Mouse (Mus musculus): ENCODE results near the gene Ints11. TPM values are rescaled to one million over a fixed set of nuclear protein-coding genes. Genes with fewer than 3 reads are reported as not detected.

Ints11 gene
- polyA plus RNA-seq, 1 experiment from 2014 or later: 67.1 TPM

- H3K27ac ChIP-seq (ENCODE audit: low read length): no peak overlapping the region
- peak overlapping the region; percentile 2; the same call in 1 of the 2 replicates for H3K4me3 ChIP-seq (ENCODE audit: low read length)
- peak overlapping the region; percentile 43 for H3K4me2 ChIP-seq (ENCODE audit: low read depth, low read length)
These were observed 25.9 kb downstream of the Ints11 start for GRCm38 (mm10) chr4:155895216-155895615.

DNA sequence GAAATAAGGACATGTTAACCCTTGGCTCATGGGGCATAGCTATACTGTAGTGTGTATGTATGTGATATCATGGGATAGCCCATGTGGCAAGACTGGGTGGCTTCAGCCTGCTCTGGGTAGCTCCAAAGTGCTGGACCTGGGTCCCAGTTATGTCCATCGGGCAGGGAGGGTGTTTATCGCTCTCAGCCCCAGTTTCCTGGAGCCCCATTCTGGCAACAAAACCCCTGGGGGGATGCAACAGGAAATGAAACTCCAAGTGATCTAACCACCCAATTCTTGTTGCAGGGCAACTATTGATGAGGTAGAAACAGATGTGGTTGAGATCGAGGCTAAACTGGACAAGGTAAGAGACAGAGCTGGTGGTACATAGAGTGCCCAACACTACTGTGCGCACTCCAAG is 26.5 kb downstream of the Ints11 start:
- no peak for ATAC-seq
- WGBS: 89% methylated on average over 4 of the region's 4 CpGs
- H3K4me1 ChIP-seq (ENCODE audit: control insufficient read depth, insufficient read depth, low read length): peaks cover 25% of the 10 kb centered on the region
- H3K27ac ChIP-seq (ENCODE audit: low read length): no peak overlapping the region
- no peak overlapping the region for H3K4me3 ChIP-seq (ENCODE audit: low read length)
- no peaks in the 10 kb centered on the region for H3K9me3 ChIP-seq (ENCODE audit: control insufficient read depth, low read length)
- H3K36me3 ChIP-seq (ENCODE audit: control insufficient read depth, insufficient read depth, low read length): peaks cover 16% of the 10 kb centered on the region; the same call in 1 of the 2 replicates
- H3K4me2 ChIP-seq (ENCODE audit: low read depth, low read length): no peak overlapping the region
- H3K9ac ChIP-seq (ENCODE audit: low read depth, low read length): no peak overlapping the region
- no peaks in the 10 kb centered on the region for H3K27me3 ChIP-seq (replicated peaks; ENCODE audit: control insufficient read depth, insufficient read depth, low read length)

More at GRCm38 (mm10) chr4:155895216-155895615, 25.9 kb downstream of the Ints11 start:
- no peak for ATAC-seq
- Histone ChIP-seq H3K4me1 (ENCODE audit: control insufficient read depth, insufficient read depth, low read length) (peaks cover 32% of the 10 kb centered on the region), H3K36me3 (ENCODE audit: control insufficient read depth, insufficient read depth, low read length) (peaks cover 16% of the 10 kb centered on the region; the same call in 1 of the 2 replicates), H3K27me3 (replicated peaks; ENCODE audit: control insufficient read depth, insufficient read depth, low read length) (no peaks in the 10 kb centered on the region), H3K9ac (ENCODE audit: low read depth, low read length) (no peak overlapping the region), H3K9me3 (ENCODE audit: control insufficient read depth, low read length) (no peaks in the 10 kb centered on the region)
- 38% methylated on average over 6 of the region's 6 CpGs for WGBS

GRCm38 (mm10) chr4:155896461-155896860 is 27.1 kb downstream of the Ints11 start:
- Histone ChIP-seq H3K36me3 (ENCODE audit: control insufficient read depth, insufficient read depth, low read length) (peaks cover 16% of the 10 kb centered on the region; the same call in 1 of the 2 replicates), H3K9me3 (ENCODE audit: control insufficient read depth, low read length) (no peaks in the 10 kb centered on the region), H3K27me3 (replicated peaks; ENCODE audit: control insufficient read depth, insufficient read depth, low read length) (no peaks in the 10 kb centered on the region), H3K9ac (ENCODE audit: low read depth, low read length) (no peak overlapping the region), H3K4me2 (ENCODE audit: low read depth, low read length) (no peak overlapping the region), H3K27ac (ENCODE audit: low read length) (no peak overlapping the region), H3K4me3 (ENCODE audit: low read length) (no peak overlapping the region), H3K4me1 (ENCODE audit: control insufficient read depth, insufficient read depth, low read length) (peaks cover 24% of the 10 kb centered on the region)
- ATAC-seq: no peak
- WGBS: 95% methylated on average over 12 of the region's 12 CpGs

- Histone ChIP-seq H3K27ac (ENCODE audit: low read length) (no peak overlapping the region), H3K9me3 (ENCODE audit: control insufficient read depth, low read length) (no peaks in the 10 kb centered on the region), H3K4me3 (ENCODE audit: low read length) (no peak overlapping the region), H3K36me3 (ENCODE audit: control insufficient read depth, insufficient read depth, low read length) (peaks cover 19% of the 10 kb centered on the region), H3K27me3 (replicated peaks; ENCODE audit: control insufficient read depth, insufficient read depth, low read length) (no peaks in the 10 kb centered on the region), H3K9ac (ENCODE audit: low read depth, low read length) (no peak overlapping the region), H3K4me2 (ENCODE audit: low read depth, low read length) (no peak overlapping the region), H3K4me1 (ENCODE audit: control insufficient read depth, insufficient read depth, low read length) (peaks cover 16% of the 10 kb centered on the region)
- no peak for ATAC-seq
- 95% methylated on average over 2 of the region's 2 CpGs for WGBS
These were observed 29.0 kb downstream of the Ints11 start for GRCm38 (mm10) chr4:155898318-155898717.

- peaks cover 6% of the 10 kb centered on the region for H3K4me1 ChIP-seq (ENCODE audit: control insufficient read depth, insufficient read depth, low read length)
- H3K9ac ChIP-seq (ENCODE audit: low read depth, low read length): no peak overlapping the region
- 89% methylated on average over 7 of the region's 7 CpGs for WGBS
- H3K9me3 ChIP-seq (ENCODE audit: control insufficient read depth, low read length): no peaks in the 10 kb centered on the region
- H3K4me2 ChIP-seq (ENCODE audit: low read depth, low read length): no peak overlapping the region
- H3K27ac ChIP-seq (ENCODE audit: low read length): no peak overlapping the region
- H3K27me3 ChIP-seq (replicated peaks; ENCODE audit: control insufficient read depth, insufficient read depth, low read length): no peaks in the 10 kb centered on the region
- H3K36me3 ChIP-seq (ENCODE audit: control insufficient read depth, insufficient read depth, low read length): peaks cover 19% of the 10 kb centered on the region
- ATAC-seq: no peak
- no peak overlapping the region for H3K4me3 ChIP-seq (ENCODE audit: low read length)
These were observed 30.0 kb downstream of the Ints11 start for GRCm38 (mm10) chr4:155899355-155899754.

DNA sequence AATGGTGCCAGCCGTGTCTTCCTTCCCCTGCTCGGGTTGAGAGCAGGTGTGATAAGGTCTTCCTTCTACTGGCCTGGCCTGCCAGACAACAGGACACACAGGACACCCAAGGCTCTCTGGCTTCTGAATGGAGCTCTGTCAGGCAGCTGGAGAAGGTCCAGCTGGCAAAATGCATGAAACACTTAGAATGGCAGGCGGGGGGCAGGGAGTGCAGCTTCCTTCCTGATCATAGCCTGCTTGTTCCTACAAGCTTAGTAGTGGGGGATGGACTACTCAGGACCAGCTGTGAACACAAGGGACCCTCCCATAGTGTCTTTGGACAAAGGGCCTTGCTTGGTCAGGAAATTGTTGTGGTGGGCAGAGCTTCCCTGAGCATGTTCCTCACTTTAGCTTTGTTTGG is 31.9 kb downstream of the Ints11 start:
- 61% methylated on average over 3 of the region's 3 CpGs for WGBS
- Histone ChIP-seq H3K4me1 (ENCODE audit: control insufficient read depth, insufficient read depth, low read length) (no peaks in the 10 kb centered on the region), H3K4me3 (ENCODE audit: low read length) (no peak overlapping the region), H3K27ac (ENCODE audit: low read length) (no peak overlapping the region), H3K9me3 (ENCODE audit: control insufficient read depth, low read length) (no peaks in the 10 kb centered on the region), H3K27me3 (replicated peaks; ENCODE audit: control insufficient read depth, insufficient read depth, low read length) (no peaks in the 10 kb centered on the region), H3K4me2 (ENCODE audit: low read depth, low read length) (no peak overlapping the region), H3K36me3 (ENCODE audit: control insufficient read depth, insufficient read depth, low read length) (peaks cover 19% of the 10 kb centered on the region), H3K9ac (ENCODE audit: low read depth, low read length) (no peak overlapping the region)
- 0 out of 2 replicates have a peak, but pooled peaks have one; percentile 38 for ATAC-seq

- 95% methylated on average over 13 of the region's 13 CpGs for WGBS
These were observed 33.9 kb downstream of the Ints11 start for GRCm38 (mm10) chr4:155903246-155903645.

DNA sequence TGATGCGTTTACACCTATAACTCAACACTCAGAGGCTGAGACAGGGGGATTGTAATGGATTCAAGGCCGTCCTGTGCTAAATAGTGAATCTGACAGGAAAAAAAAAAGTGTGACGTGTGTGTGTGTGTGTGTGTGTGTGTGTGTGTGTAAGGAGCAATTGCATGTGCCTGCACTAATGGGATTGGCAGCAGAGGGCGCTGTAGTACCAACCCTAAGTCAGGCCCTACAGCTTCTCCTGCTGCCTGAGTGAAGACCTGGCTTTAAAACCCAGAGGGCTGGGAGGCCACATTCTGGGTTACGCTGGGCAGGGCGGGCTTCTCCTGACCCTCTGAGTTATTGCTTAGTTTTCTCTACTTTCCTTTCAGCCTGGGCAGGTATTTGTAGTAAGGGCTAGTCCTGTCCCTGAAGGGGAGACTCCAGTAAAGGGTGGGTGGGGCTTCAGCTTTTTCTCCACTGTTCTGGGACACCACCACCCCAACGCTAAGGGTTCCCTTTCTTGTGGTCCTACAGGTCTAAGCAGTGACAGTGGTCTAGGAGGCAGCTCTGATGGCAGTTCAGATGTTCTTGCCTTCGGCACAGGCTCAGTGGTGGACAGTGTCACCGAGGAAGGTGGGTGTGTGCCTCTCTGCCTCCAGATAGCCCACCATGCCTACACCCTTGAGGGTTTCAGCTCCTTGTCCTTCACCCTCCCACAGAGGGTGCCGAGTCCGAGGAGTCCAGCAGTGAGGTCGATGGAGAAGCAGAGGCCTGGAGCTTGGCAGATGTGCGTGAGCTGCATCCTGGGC is 35.2 kb downstream of the Ints11 start:
- H3K4me1 ChIP-seq (ENCODE audit: control insufficient read depth, insufficient read depth, low read length): no peaks in the 10 kb centered on the region
- ATAC-seq: no peak
- no peak overlapping the region for H3K27ac ChIP-seq (ENCODE audit: low read length)
- no peak overlapping the region for H3K9ac ChIP-seq (ENCODE audit: low read depth, low read length)
- H3K4me3 ChIP-seq (ENCODE audit: low read length): no peak overlapping the region
- no peaks in the 10 kb centered on the region for H3K9me3 ChIP-seq (ENCODE audit: control insufficient read depth, low read length)
- 95% methylated on average over 13 of the region's 13 CpGs for WGBS
- no peaks in the 10 kb centered on the region for H3K27me3 ChIP-seq (replicated peaks; ENCODE audit: control insufficient read depth, insufficient read depth, low read length)
- no peak overlapping the region for H3K4me2 ChIP-seq (ENCODE audit: low read depth, low read length)
- peaks cover 5% of the 10 kb centered on the region; the same call in 1 of the 2 replicates for H3K36me3 ChIP-seq (ENCODE audit: control insufficient read depth, insufficient read depth, low read length)

More at GRCm38 (mm10) chr4:155903246-155903645, 33.9 kb downstream of the Ints11 start:
- no peaks in the 10 kb centered on the region for H3K27me3 ChIP-seq (replicated peaks; ENCODE audit: control insufficient read depth, insufficient read depth, low read length)
- peaks cover 12% of the 10 kb centered on the region for H3K36me3 ChIP-seq (ENCODE audit: control insufficient read depth, insufficient read depth, low read length)
- no peaks in the 10 kb centered on the region for H3K9me3 ChIP-seq (ENCODE audit: control insufficient read depth, low read length)
- H3K4me2 ChIP-seq (ENCODE audit: low read depth, low read length): no peak overlapping the region
- no peak for ATAC-seq
- H3K27ac ChIP-seq (ENCODE audit: low read length): no peak overlapping the region
- no peak overlapping the region for H3K4me3 ChIP-seq (ENCODE audit: low read length)
- no peak overlapping the region for H3K9ac ChIP-seq (ENCODE audit: low read depth, low read length)
- H3K4me1 ChIP-seq (ENCODE audit: control insufficient read depth, insufficient read depth, low read length): no peaks in the 10 kb centered on the region

GRCm38 (mm10) chr4:155905634-155906033 is 36.3 kb downstream of the Ints11 start:
- peaks cover 3% of the 10 kb centered on the region; the same call in 1 of the 2 replicates for H3K36me3 ChIP-seq (ENCODE audit: control insufficient read depth, insufficient read depth, low read length)
- ATAC-seq: no peak

More at GRCm38 (mm10) chr4:155905634-155906033, 36.3 kb downstream of the Ints11 start:
- Histone ChIP-seq H3K4me2 (ENCODE audit: low read depth, low read length) (no peak overlapping the region), H3K4me3 (ENCODE audit: low read length) (no peak overlapping the region), H3K9ac (ENCODE audit: low read depth, low read length) (no peak overlapping the region), H3K27ac (ENCODE audit: low read length) (no peak overlapping the region), H3K9me3 (ENCODE audit: control insufficient read depth, low read length) (no peaks in the 10 kb centered on the region), H3K27me3 (replicated peaks; ENCODE audit: control insufficient read depth, insufficient read depth, low read length) (no peaks in the 10 kb centered on the region), H3K4me1 (ENCODE audit: control insufficient read depth, insufficient read depth, low read length) (no peaks in the 10 kb centered on the region)
- WGBS: 88% methylated on average over 13 of the region's 13 CpGs

Data from intestine, embryonic 16.5 days (tissue).